Mouse (Mus musculus): ENCODE data around the gene Abraxas1. TPM values are rescaled to one million over a fixed set of nuclear protein-coding genes. Genes with fewer than 3 reads are reported as not detected.

Abraxas1 gene
- polyA plus RNA-seq, 1 experiment from 2014 or later = 14.9 TPM

GRCm38 (mm10) chr5:100822826-100823225, 2.1 kb upstream of the Abraxas1 start:
- ATAC-seq (ENCODE audit: insufficient read depth) = no peak
- H3K4me3 ChIP-seq (replicated peaks) = no peak overlapping the region
- no peak overlapping the region for H3K27ac ChIP-seq (replicated peaks)
- peaks cover 20% of the 10 kb centered on the region for H3K4me1 ChIP-seq (replicated peaks)
- no peaks in the 10 kb centered on the region for H3K27me3 ChIP-seq
- H3K36me3 ChIP-seq (replicated peaks) = no peaks in the 10 kb centered on the region
- H3K9ac ChIP-seq = no peak overlapping the region
- H3K9me3 ChIP-seq (replicated peaks) = no peaks in the 10 kb centered on the region
- 52% methylated on average over 7 of the region's 7 CpGs for whole genome bisulfite sequencing (ENCODE audit: insufficient replicate concordance)
- H3K4me2 ChIP-seq = no peak overlapping the region

GRCm38 (mm10) chr5:100821375-100821774, 610 bp upstream of the Abraxas1 start:
- Histone ChIP-seq H3K4me1 (replicated peaks) (peaks cover 20% of the 10 kb centered on the region), H3K9me3 (replicated peaks) (no peaks in the 10 kb centered on the region), H3K27ac (replicated peaks) (no peak overlapping the region), H3K4me3 (replicated peaks) (peak overlapping the region; percentile 90), H3K27me3 (no peaks in the 10 kb centered on the region), H3K4me2 (peak overlapping the region; percentile 92), H3K9ac (no peak overlapping the region; the same call in 1 of the 2 replicates), H3K36me3 (replicated peaks) (peaks cover 5% of the 10 kb centered on the region; the same call in 1 of the 2 replicates)
- ATAC-seq (ENCODE audit: insufficient read depth) = no peak
- WGBS (ENCODE audit: insufficient replicate concordance) = 66% methylated on average over 8 of the region's 8 CpGs

DNA sequence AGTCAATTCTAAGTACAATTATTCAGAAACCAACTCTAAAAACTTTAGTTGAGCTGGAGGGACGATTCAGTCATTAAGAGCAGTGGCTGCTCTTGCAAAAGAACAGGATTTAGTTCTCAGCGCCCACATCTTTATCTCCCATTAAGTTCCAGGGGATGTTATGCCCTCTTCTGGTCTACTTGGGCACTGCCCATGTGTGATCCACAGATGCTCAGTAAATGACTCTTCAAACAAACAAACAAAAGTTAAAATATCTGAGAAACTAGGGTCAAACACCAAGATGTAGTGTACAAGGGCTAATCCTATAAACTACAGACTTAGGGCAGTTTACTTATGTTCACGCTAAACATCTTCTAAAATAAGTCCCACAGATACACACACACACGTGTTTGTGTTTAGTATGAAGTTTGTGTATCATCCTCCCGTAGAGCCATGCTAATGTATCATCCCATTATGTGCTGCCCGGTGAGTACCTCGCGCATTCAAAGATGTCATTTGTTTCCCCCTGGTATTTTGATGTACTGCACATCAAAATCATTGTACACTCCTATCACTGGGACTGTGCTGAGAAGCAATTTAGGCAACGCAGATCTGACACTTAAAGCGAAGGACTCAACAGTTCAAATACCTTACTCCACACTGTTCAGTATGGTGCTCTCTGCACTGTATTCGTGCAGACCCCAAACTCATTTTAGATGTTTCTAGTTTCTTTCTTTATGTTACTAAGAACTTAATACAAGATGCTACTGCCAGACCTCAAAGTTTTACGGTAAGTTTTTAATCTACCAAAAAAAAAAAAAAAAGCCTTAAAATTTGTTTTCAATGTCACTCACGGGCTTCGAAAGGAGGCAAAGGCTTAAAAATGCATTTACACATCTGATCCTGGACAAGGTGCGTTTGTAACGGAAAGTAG, 941 bp downstream of the Abraxas1 start:
- peak overlapping the region; percentile 88 for H3K27ac ChIP-seq (replicated peaks)
- peak overlapping the region; percentile 90 for H3K4me3 ChIP-seq (replicated peaks)
- peak overlapping the region; percentile 92 for H3K4me2 ChIP-seq
- peaks cover 14% of the 10 kb centered on the region for H3K36me3 ChIP-seq (replicated peaks)
- WGBS (ENCODE audit: insufficient replicate concordance) = 26% methylated on average over 16 of the region's 16 CpGs
- ATAC-seq (ENCODE audit: insufficient read depth) = peak; percentile 45; the same call in 1 of the 2 replicates
- H3K9ac ChIP-seq = peak overlapping the region; percentile 98
- H3K4me1 ChIP-seq (replicated peaks) = peaks cover 20% of the 10 kb centered on the region
- no peaks in the 10 kb centered on the region for H3K27me3 ChIP-seq
- no peaks in the 10 kb centered on the region for H3K9me3 ChIP-seq (replicated peaks)

DNA sequence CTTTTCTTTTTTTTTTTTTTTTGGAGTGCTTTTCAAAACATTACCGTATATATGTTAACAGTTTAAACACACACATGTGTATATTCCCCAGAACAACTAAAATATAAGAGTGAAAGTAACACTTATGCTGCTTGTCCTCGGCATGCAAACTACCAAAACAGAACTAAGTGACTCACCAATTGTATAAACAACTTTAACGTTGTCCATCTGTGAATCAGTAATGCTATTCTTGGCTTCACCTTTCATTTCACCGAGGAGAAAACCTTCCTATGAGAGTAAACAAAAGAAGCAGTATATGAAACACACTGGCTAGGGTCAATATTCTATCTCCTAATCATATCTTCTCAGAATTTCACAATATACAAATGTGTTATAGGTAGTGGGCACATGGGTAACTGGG, 2.4 kb downstream of the Abraxas1 start:
- H3K27me3 ChIP-seq = no peaks in the 10 kb centered on the region
- H3K36me3 ChIP-seq (replicated peaks) = peaks cover 26% of the 10 kb centered on the region
- H3K4me3 ChIP-seq (replicated peaks) = no peak overlapping the region
- no peak overlapping the region for H3K9ac ChIP-seq
- ATAC-seq (ENCODE audit: insufficient read depth) = no peak
- H3K27ac ChIP-seq (replicated peaks) = no peak overlapping the region
- no peak overlapping the region for H3K4me2 ChIP-seq
- H3K9me3 ChIP-seq (replicated peaks) = no peaks in the 10 kb centered on the region
- peaks cover 20% of the 10 kb centered on the region for H3K4me1 ChIP-seq (replicated peaks)
- 79% methylated on average over 4 of the region's 4 CpGs for WGBS (ENCODE audit: insufficient replicate concordance)

DNA sequence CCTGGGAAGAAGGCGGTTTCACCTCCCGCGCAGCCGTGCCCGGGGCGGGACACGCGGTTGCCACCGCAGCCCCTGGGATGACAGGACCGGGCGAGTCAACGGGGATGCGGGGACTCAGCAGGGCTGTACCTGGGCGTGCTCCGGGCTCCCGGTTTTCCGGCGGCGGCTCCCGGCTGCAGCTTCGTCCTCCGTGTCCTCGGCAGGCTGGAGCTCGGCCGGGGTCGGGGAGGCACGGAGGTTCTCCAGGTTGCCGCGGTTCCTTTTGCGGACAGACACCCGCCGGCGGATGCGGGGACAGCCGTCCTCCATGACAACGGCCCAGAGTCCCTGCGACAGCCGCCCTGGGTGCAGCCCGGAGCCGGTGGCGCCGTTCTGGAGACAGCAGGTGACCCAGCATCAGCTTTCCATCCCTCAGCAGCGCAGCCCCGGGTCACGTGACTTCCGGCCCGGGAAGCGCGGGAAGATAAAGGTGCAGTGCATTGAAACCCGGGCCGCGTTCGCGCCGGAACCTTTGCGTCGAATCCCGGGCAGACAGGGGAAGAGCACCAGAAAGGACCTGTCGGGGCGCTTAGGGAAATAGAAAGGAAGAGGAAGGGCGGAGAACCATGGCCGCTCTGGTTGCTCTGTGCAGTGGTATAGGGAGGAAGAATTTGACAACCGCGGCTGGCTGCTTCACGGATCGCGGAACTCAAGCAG, 22.5 kb downstream of the Abraxas1 start, which contains the start of the genes Helq and Mrps18c:
Gene Helq (minus strand): TSS at position 434 of the 696 bp plus-strand sequence.
Gene Mrps18c (plus strand): TSS at position 463 of the 696 bp plus-strand sequence.
- peak; percentile 97 for ATAC-seq (ENCODE audit: insufficient read depth)
- Histone ChIP-seq H3K27me3 (no peaks in the 10 kb centered on the region), H3K9me3 (replicated peaks) (no peaks in the 10 kb centered on the region), H3K27ac (replicated peaks) (peak within 1 kb of the TSS; percentile 72), H3K4me2 (peak within 1 kb of the TSS; percentile 92), H3K9ac (peak within 1 kb of the TSS; percentile 83), H3K4me1 (replicated peaks) (peaks cover 26% of the 10 kb centered on the region), H3K4me3 (replicated peaks) (peak within 1 kb of the TSS; percentile 93), H3K36me3 (replicated peaks) (peaks cover 46% of the 10 kb centered on the region)
- under 1% methylated on average over 67 of the region's 67 CpGs for WGBS (ENCODE audit: insufficient replicate concordance)

- Histone ChIP-seq H3K27me3 (no peaks in the 10 kb centered on the region), H3K4me2 (no peak overlapping the region), H3K9me3 (replicated peaks) (no peaks in the 10 kb centered on the region), H3K27ac (replicated peaks) (no peak overlapping the region), H3K4me3 (replicated peaks) (no peak overlapping the region), H3K4me1 (replicated peaks) (peaks cover 19% of the 10 kb centered on the region), H3K36me3 (replicated peaks) (peaks cover 71% of the 10 kb centered on the region), H3K9ac (no peak overlapping the region)
- WGBS (ENCODE audit: insufficient replicate concordance) = 75% methylated on average over 5 of the region's 5 CpGs
- no peak for ATAC-seq (ENCODE audit: insufficient read depth)
Measured at GRCm38 (mm10) chr5:100794084-100794483, 26.7 kb downstream of the Abraxas1 start.

- WGBS (ENCODE audit: insufficient replicate concordance) = 88% methylated on average over 7 of the region's 7 CpGs
- Histone ChIP-seq H3K4me2 (no peak overlapping the region), H3K36me3 (replicated peaks) (peaks cover 89% of the 10 kb centered on the region), H3K9ac (no peak overlapping the region), H3K4me1 (replicated peaks) (peaks cover 10% of the 10 kb centered on the region), H3K27ac (replicated peaks) (no peak overlapping the region), H3K27me3 (no peaks in the 10 kb centered on the region), H3K9me3 (replicated peaks) (no peaks in the 10 kb centered on the region), H3K4me3 (replicated peaks) (no peak overlapping the region)
- ATAC-seq (ENCODE audit: insufficient read depth) = no peak
Measured at GRCm38 (mm10) chr5:100792261-100792660, 28.5 kb downstream of the Abraxas1 start.

GRCm38 (mm10) chr5:100787527-100787926, 33.2 kb downstream of the Abraxas1 start:
- WGBS (ENCODE audit: insufficient replicate concordance) = 84% methylated on average over 9 of the region's 9 CpGs
- Histone ChIP-seq H3K9ac (no peak overlapping the region), H3K27ac (replicated peaks) (no peak overlapping the region)

GRCm38 (mm10) chr5:100779002-100779401, 41.8 kb downstream of the Abraxas1 start:
- no peak for ATAC-seq (ENCODE audit: insufficient read depth)
- Histone ChIP-seq H3K27ac (replicated peaks) (no peak overlapping the region), H3K36me3 (replicated peaks) (peaks cover 90% of the 10 kb centered on the region), H3K27me3 (no peaks in the 10 kb centered on the region), H3K9ac (no peak overlapping the region), H3K9me3 (replicated peaks) (no peaks in the 10 kb centered on the region), H3K4me1 (replicated peaks) (no peaks in the 10 kb centered on the region), H3K4me3 (replicated peaks) (no peak overlapping the region), H3K4me2 (no peak overlapping the region)
- 89% methylated on average over 13 of the region's 13 CpGs for WGBS (ENCODE audit: insufficient replicate concordance)

More at GRCm38 (mm10) chr5:100787527-100787926, 33.2 kb downstream of the Abraxas1 start:
- no peak for ATAC-seq (ENCODE audit: insufficient read depth)
- H3K4me3 ChIP-seq (replicated peaks) = no peak overlapping the region
- no peaks in the 10 kb centered on the region for H3K27me3 ChIP-seq
- peaks cover 96% of the 10 kb centered on the region for H3K36me3 ChIP-seq (replicated peaks)
- no peak overlapping the region for H3K4me2 ChIP-seq
- no peaks in the 10 kb centered on the region for H3K4me1 ChIP-seq (replicated peaks)
- no peaks in the 10 kb centered on the region for H3K9me3 ChIP-seq (replicated peaks)

- H3K4me2 ChIP-seq = no peak overlapping the region
- H3K9me3 ChIP-seq (replicated peaks) = no peaks in the 10 kb centered on the region
- no peak overlapping the region for H3K27ac ChIP-seq (replicated peaks)
- H3K4me1 ChIP-seq (replicated peaks) = no peaks in the 10 kb centered on the region
- no peak overlapping the region for H3K4me3 ChIP-seq (replicated peaks)
- H3K27me3 ChIP-seq = no peaks in the 10 kb centered on the region
- 84% methylated on average over 5 of the region's 5 CpGs for WGBS (ENCODE audit: insufficient replicate concordance)
- ATAC-seq (ENCODE audit: insufficient read depth) = no peak
- H3K36me3 ChIP-seq (replicated peaks) = peaks cover 88% of the 10 kb centered on the region
- H3K9ac ChIP-seq = no peak overlapping the region
Measured at GRCm38 (mm10) chr5:100776900-100777299, 43.9 kb downstream of the Abraxas1 start.

DNA sequence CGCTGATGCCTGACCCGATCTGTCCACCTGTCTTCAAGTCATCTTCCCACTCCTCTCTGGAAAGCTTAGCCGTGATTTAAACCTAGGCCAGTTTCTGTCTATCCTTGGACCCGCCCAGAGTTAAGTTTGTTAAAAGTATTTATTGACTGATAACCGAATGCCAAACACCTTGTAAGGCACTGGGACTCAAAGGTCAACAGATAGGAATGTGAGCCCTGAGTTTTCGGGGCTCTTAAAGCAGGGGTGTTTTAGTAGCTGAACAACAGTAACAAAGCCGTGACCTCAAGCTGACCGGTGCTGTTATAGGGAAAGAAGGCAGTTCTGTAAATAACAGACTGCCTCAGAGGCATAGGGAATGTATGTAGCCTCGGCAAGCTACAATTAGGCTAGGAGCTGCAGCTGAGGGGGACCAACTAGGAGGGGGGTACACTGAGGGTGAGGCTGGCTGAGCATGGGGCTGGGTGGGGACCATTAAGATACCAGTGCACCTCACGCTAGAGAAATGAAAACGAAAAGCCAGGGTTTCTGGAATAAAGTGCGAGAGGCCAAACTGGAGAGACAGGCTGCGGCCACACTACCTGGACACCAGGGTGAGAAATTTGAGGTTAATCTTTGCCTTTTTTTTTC, 44.9 kb downstream of the Abraxas1 start:
- Histone ChIP-seq H3K9me3 (replicated peaks) (no peaks in the 10 kb centered on the region), H3K9ac (no peak overlapping the region), H3K4me1 (replicated peaks) (no peaks in the 10 kb centered on the region), H3K4me3 (replicated peaks) (no peak overlapping the region), H3K36me3 (replicated peaks) (peaks cover 88% of the 10 kb centered on the region), H3K27me3 (no peaks in the 10 kb centered on the region), H3K4me2 (no peak overlapping the region), H3K27ac (replicated peaks) (no peak overlapping the region)
- WGBS (ENCODE audit: insufficient replicate concordance) = 79% methylated on average over 13 of the region's 13 CpGs
- no peak for ATAC-seq (ENCODE audit: insufficient read depth)

Measured in liver, embryonic 15.5 days (tissue).